Mouse (Mus musculus) adrenal gland, adult (tissue): ENCODE results near the gene Sntg2.

Experiments used
- DNase-seq, 2 experiments: peaks; one replicate each; pipeline ENCODE4 v3.0.0; 2022 to 2023; ENCODE audit warnings: low spot score in 1 of 2; ENCODE audit not compliant: inconsistent age in 2 of 2

Sntg2 gene

DNA sequence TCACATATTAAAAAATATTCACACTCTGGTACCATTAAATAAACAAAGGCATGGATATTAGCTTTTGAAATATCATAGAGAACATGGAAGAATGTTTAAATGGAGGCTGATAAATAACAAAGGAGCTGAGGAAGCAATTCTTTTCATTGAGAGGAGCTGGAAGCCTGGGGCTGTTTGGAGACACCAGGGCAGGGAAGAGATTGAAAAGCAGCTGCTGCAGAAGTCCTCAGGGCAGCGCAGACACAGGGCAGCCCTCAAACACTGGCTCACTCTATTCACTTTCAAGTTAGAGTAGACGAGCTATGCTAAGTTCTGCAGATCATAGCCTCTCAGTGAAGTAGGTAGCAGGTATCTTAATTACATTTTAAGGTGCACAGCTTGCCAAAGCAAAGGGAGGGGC is 164.6 kb downstream of the Sntg2 start:
- DNase-seq: no peak

- DNase-seq: no peak
Observed at GRCm38 (mm10) chr12:30208087-30208486, 165.1 kb downstream of the Sntg2 start.

DNA sequence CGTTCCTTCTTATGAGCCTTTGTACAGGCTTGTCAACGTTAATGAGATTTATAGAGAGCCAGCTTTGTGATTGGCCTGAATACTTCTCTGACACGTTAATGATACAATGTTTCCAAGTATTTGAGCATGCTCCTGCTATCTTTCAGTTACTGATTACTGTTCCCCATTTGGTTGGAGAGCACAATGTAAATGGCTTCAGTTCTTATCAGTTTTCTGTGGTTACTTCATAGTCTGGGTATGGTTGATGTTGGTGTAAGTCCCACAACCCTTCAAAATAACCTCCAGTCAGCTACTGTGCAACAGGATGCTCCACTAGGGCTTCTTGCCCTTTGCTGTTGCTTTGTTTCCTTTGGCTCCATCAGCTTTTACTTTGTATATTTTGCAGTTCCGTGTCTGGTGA is 168.7 kb downstream of the Sntg2 start:
- no peak for DNase-seq

- DNase-seq: no peak
Observed at GRCm38 (mm10) chr12:30202763-30203162, 170.4 kb downstream of the Sntg2 start.

- DNase-seq: no peak
Observed at GRCm38 (mm10) chr12:30201031-30201430, 172.1 kb downstream of the Sntg2 start.

- no peak for DNase-seq
Observed at GRCm38 (mm10) chr12:30200621-30201020, 172.6 kb downstream of the Sntg2 start.

- DNase-seq: peak; percentile 29 to 80
Observed at GRCm38 (mm10) chr12:30199735-30200134, 173.4 kb downstream of the Sntg2 start.

DNA sequence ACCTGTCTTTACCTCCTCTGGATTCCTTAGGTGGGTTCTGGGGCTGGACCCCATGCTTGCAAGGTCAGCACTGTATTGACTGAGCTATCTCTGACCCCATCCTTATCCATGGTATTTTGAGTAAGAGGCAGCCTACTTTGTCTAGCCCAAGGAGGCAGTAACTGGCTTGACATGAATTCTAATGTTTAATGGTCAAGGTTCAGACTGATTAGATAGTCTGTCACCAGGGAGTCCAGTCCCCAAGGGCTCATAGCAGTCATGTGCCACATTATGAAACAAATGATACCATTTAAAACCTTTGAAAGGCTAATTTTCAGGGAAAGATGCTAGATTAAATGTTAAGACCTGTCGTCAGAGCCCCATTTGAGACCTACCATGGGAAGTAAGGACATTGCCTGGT is 174.9 kb downstream of the Sntg2 start:
- peak in 1 of 2 experiments; percentile 23 for DNase-seq

DNA sequence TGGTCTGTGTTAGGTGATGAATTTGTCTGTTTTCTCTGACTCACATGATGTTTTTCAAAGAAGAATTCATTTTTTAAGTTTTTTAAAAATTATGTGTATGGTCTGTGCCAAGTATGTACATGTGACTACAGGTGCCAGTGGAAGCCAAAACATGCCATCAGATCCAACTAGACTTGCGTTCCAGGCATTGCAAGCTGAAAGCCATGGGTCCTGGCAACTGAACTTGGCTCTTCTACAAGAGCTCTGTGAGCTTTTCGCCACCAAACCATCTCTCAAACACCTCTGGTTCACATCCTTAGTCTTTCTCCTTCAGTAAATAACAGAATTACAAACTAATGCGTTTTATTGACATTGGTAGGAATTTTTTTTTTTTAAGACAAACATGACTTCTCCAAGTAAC is 191.5 kb downstream of the Sntg2 start:
- DNase-seq: no peak

- DNase-seq: no peak
Observed at GRCm38 (mm10) chr12:30179623-30180022, 193.6 kb downstream of the Sntg2 start.

DNA sequence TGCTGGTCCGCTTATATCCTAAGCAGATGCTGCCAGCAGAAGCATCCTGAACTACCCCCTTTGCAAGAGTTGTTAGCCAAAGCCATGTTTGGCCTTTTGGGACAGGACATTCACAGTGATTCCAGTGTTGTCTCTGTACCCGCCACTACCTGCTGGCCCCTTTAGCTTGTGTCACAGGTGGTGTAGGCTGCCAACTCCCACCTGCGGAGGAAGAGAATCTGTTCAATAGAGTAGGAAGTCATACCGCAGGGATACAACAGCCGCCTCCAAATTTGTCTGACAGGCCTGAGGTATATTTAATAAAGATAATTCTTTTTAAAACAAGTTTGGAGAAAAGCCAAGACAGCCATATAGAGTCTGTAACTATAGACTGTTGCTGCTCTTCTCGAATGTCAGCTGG is 195.2 kb downstream of the Sntg2 start:
- no peak for DNase-seq

DNA sequence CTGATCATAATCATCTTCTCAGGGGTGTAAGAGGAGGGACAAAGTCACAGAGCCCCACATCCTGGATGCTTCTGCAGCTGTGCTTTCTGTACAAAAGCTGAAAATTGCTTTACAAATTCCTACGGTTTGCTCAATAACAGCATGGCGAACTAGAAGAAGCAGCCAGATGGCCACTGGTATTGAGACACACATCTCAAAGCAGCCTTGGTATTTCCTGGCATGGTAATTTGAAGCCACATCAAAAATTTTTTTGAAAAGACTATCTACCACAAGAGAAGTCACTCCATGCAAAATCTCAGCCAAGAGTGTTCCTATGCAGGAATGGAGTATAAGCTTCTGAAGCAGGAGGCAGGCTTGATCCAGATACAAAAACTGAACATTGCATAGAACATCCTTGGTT is 195.6 kb downstream of the Sntg2 start:
- no peak for DNase-seq

DNA sequence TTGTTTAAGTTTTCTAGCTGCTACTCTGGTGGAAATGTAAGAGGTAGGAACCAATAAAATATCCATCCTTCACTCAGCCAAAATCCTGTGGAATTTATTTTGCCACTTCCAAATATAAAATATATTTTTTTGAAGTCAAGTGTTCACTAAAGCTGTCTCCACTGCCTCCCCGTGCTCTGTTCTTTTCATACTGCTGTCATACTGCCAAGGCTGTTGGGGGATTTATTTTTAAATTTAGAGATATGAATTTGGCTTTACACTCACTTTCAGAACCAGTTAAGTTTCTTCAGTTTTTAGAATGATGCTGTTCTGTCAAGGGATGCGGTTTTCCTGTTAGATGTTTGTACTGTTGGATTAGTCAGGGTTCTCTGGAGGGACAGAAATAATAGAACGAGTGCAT is 204.7 kb downstream of the Sntg2 start:
- no peak for DNase-seq

- DNase-seq: no peak
Observed at GRCm38 (mm10) chr12:30164538-30164937, 208.6 kb downstream of the Sntg2 start.

- no peak for DNase-seq
Observed at GRCm38 (mm10) chr12:30164005-30164404, 209.2 kb downstream of the Sntg2 start.

- no peak for DNase-seq
Observed at GRCm38 (mm10) chr12:30161731-30162406, 211.3 kb downstream of the Sntg2 start.

DNA sequence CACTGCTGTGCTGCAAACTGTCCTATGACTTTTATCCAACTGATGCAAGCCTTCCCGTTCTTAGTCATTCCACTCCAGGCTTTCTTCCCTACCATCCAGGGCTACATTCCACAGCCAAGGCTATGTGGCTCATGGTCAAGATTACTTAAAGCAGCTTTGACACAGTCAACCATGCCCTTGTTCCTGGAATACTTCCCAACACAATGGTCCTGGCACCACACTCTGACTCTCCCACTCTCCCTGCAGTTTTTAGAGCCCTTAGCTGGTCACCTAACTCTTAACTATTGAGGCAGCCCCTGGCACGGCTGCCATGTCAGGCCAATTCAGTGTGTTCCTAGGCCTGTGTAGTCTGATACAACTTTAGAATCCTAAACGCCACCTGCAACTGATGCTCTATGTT is 212.7 kb downstream of the Sntg2 start:
- peak; percentile 43 to 84 for DNase-seq

- DNase-seq: peak in 1 of 2 experiments; percentile 32
Observed at GRCm38 (mm10) chr12:30159788-30160187, 213.4 kb downstream of the Sntg2 start.

DNA sequence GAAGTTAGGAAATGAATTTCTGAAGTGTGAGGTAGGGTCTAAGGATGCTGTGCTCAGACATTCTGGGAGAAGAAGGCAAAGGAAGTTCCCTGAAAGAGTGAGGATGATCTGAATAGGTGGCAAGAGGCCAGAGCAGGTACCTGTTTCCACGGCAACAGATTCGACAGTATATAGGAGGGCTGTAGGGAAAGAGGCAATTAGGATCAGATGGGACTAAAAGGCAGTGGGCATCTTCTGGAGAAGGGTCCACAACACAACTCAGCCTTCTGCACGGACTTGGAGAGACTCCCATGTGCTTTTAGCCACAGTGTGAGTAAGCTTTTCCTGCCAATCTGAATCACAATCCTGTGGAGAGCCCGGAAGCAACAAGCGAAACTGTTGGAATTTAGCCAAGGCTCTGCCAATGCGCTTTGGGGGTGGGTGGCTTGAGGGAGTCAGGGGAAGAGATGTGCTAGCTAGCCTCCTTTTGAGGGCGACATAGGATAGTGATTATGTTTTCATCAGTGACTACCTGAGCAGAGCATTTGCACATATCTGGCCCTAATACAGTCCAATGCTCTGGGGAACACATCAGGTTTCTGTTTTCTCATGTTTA is 219.0 kb downstream of the Sntg2 start:
- DNase-seq: no peak

DNA sequence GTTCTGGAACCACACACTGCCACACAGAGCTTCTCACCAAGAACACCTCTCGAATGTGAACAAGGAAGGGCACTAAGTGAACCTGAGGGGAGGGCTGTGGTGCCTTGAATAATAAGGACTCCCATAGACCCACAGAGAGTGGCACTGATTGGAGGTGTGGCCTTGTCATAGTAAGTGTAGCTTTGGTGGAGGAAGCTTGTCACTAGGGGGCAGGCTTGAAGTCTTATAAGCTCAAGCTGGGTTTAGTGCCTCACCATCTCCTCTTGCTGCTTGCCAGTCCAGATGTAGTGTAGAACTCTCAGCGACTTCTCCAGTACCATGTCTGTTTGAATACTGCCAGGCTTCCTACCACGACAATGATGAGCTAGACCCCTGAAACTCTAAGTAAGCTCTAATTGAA is 231.1 kb downstream of the Sntg2 start:
- peak; percentile 26 to 82 for DNase-seq

DNA sequence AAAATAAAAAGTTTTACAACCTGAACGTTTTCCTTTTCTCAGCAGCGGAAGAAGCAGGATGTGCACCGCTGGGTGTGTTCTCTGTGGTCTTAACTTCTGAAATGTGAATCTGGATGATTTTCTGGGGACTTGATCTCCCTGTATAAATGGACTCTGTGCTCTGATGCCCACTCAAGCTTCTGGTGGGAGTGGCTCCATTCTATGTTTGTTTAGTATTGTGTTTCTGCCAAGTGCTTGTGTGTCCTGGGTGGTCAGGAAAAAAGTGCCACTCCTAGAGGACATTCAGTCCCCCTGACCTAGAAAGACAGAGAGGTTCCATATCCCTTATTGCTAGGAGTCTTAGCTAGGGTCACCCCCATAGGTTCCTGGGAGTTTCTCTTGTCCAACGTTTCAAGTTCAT is 240.7 kb downstream of the Sntg2 start, which contains the start of gene Tpo:
Gene Tpo, minus strand, starts transcription at position 101 of the 400 bp plus-strand sequence.
- no peak for DNase-seq

DNA sequence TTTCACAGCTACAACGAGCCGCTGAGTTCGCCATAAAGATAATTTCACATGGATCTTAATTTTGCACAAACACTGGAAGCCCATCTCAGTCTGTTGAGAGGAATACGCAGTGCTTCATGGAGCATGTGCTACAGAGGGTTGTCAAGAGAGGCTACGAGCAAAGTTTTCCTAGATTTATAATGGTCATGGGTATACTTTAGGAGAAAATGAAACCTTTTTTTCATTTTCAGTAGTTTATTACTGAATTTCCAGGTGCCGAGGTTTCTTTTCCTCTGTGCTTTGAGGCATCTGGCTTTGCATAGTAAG is 243.8 kb downstream of the Sntg2 start:
- DNase-seq: no peak
